Mouse (Mus musculus): ENCODE results near the gene Cdc25b. TPM values are rescaled to one million over a fixed set of nuclear protein-coding genes. Genes with fewer than 3 reads are reported as not detected.

The Cdc25b gene
- total RNA-seq, 2 experiments from 2014 or later = 25.5 to 29.1 TPM

- peak; percentile 93 for ATAC-seq (ENCODE audit: poor library complexity, severe bottlenecking)
Measured at GRCm38 (mm10) chr2:131159938-131160581, 26.7 kb upstream of the Cdc25b start, which contains the start of gene 1700037H04Rik. TSS of gene 1700037H04Rik (minus strand) at chr2:131160081.

- peak; percentile 2; the same call in 1 of the 2 replicates for ATAC-seq (ENCODE audit: poor library complexity, severe bottlenecking)
Measured at GRCm38 (mm10) chr2:131160671-131161111, 26.1 kb upstream of the Cdc25b start.

GRCm38 (mm10) chr2:131163924-131164323 is 22.8 kb upstream of the Cdc25b start:
- no peak for ATAC-seq (ENCODE audit: poor library complexity, severe bottlenecking)

DNA sequence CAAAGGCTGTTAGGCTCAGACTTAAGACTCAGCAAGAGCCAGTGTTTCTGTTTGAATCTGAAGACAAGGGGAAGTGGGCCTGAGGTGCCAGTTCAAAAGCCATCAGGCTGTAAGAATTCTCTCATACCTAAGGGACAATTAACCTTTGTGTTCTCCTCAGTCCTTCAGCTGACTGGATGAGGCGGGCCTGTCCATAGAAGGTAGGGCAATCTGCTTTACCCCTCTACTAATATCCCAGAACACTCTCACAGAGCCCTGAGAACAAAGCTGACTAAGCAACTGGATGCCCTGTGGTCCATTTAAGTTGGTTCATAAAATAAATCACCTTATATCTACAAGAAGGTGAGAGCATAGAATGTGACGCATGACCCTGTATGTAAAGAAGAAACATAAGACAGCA is 20.6 kb upstream of the Cdc25b start:
- ATAC-seq (ENCODE audit: poor library complexity, severe bottlenecking) = no peak

DNA sequence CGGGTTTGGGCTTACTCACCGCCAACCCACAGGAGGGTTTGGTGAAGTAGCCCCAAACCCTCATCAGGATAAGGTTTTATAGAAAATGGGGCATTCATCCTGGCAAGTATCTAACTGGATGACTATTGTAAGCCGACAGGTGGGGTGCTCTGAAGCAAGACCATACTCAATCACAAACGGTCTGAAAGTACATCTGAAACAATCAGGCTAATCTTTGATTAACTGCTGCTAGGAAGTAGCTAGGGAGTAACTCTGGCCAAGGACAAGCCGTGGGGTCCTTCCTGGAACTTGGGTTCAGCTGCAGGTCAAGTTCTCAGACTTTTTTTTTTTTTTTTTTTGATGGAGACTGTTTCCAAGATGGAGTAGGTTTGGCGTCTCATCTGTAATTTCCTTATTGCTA is 18.8 kb upstream of the Cdc25b start:
- ATAC-seq (ENCODE audit: poor library complexity, severe bottlenecking) = no peak

DNA sequence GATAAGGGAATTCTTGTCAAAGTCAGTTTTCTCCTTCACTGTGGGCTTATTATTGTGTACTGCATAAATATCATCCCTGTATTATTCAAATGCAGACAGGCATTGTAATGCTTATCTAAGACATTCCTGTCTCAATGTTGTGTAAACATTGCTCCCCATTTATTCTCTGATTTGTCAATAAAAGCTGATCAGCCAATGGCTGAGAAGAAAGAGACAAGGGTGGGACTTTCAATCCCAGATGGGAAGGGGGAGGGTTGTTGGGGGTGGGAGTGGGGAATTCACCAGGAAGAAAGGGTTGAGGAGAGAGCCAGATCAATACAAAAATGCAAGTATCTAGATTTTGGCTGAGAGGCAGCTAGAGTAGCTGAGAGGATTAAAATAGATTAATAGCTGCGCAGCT is 17.8 kb upstream of the Cdc25b start:
- ATAC-seq (ENCODE audit: poor library complexity, severe bottlenecking) = no peak

DNA sequence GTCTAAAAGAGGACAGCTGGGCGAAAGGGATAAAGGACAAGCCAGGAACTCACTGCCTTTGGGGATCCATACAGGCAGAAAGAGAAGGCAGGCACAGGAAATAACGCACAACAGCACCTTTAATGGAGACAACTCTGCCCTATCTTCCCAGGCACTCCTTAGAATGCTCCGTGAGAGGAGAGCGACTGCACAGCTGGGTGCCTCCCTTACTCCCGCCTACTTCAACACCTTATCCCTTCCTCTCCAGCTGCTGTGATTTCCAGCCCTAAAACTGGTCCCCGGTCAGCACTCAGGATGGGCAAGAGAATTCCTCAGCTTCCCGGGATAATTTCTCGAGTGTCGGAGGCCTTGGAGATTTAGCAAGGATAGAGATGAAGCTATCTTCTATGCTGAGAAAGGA is 15.8 kb upstream of the Cdc25b start:
- ATAC-seq (ENCODE audit: poor library complexity, severe bottlenecking) = no peak

DNA sequence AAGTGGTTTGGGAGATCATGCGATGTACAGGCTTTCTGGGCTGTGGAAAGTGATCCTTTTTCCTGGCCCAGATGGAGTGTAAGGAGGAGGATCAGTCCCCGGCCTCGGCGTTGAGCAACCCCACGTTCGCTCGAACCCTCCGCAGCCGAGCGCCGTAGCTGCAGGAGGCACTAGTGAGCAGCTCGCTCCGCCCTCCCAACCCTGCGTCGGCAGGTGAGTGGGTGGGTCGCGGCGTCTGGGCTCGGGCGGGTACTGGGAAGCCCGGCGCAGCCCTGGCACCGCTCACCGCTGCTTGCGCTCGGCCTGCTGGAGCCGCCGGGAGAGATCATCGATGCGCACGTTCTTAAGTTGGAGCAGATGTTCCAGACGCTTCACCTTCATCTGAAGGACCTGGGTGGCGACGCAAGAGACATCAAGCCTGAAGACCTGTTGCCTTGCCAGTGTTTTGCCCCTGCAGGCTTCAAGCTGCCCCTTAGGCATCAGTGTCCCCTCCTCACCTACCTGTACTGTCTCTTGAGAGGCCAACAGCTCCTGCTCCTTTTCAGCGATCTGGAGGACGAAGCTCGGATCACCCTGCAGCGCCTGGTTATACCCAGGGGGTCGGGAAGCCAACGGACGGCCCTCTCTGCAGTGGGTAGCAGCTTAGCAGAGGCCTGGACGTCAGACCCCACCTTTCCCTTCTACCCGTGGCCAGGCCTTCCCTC is 15.2 kb upstream of the Cdc25b start:
- no peak for ATAC-seq (ENCODE audit: poor library complexity, severe bottlenecking)

DNA sequence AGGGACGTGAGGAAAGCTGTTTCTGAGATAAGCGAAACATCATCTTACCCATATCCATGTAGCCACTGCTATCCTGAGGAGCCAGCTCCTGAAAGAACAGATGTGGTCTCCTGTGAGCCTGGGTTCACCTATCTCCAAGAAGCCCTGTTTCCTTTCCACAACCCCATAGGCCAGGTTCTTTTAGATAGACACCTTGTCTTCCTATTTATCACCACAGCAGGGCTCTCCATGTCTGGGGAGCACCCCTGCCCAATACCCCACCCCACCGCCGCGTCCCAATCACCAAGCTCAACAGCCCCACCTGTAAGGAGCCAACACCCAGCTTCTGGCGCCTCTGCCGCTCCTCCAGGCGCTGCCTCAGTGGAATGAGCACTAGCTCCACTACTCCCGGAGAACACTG is 14.4 kb upstream of the Cdc25b start:
- ATAC-seq (ENCODE audit: poor library complexity, severe bottlenecking) = no peak

DNA sequence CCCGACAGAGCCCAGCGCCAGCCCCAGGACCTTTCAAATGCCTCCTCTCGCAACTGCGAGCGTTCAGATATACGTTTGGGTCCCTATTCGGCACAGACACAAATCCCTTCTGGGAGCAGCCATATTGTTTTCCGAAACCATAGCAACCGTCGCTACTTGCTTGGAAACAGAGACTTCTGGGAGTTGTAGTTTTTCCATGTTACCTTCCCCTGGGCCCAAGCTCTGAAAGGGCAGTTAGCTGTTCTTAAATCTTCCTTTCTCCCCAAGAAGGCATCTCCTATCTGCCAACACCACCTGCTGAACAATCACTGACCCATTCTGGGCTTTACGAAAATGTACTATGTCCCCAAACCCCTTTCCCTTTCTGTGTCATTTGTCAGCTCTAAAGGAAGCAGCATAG is 12.0 kb upstream of the Cdc25b start:
- peak; percentile 74 for ATAC-seq (ENCODE audit: poor library complexity, severe bottlenecking)

DNA sequence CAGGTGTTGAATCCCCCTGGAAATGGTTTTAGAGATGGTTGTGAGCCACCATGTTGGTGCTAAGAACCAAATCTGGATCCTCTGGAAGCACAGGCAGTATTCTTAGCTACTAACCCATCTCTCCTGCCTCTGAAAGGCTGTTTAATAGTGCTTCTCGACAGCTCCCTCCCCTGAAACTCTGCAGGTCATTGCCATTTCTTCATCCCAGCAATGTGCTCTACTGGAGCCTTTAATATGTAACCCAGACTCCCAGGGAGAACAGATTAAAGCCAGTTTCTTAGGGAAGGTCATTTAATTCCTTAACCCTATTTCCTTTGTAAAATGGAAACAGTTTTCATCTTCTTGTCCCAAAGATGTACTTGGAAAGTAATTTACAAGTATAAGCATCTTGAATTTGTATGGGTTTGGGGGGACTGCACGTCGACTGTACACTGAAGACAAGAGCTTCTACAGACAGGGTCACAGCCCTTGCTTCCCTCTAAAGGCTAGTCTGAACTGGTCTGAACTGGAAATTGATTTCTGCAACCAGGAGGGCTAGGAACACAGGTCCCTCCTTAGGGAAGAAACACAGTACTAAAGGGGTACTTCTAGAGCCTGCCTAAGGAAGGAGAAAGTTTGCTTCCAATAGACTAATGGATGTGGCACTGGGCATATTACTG is 11.3 kb upstream of the Cdc25b start:
- no peak for ATAC-seq (ENCODE audit: poor library complexity, severe bottlenecking)

- no peak for ATAC-seq (ENCODE audit: poor library complexity, severe bottlenecking)
Measured at GRCm38 (mm10) chr2:131175945-131176309, 10.8 kb upstream of the Cdc25b start.

- no peak for ATAC-seq (ENCODE audit: poor library complexity, severe bottlenecking)
Measured at GRCm38 (mm10) chr2:131176491-131176890, 10.3 kb upstream of the Cdc25b start.

DNA sequence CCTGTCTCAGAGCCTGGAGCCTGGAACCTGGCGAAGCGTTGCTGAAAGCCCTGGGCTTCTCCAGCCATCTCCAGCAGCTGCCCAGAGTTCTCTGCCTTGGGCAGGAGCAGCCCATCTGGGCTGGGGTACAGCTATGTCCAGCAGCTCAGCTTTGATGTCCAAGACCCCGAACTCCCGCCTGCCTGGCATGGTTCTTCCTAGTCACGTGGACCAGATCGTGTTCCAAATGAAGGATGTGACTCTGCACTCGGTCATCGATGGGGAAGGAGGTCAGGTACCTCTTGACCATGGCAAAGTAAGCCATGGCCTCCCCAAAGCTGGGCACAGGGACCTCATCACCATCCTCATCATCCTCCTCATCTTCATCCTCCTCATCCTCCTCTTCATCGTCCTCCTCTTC is 8.8 kb upstream of the Cdc25b start:
- ATAC-seq (ENCODE audit: poor library complexity, severe bottlenecking) = no peak

DNA sequence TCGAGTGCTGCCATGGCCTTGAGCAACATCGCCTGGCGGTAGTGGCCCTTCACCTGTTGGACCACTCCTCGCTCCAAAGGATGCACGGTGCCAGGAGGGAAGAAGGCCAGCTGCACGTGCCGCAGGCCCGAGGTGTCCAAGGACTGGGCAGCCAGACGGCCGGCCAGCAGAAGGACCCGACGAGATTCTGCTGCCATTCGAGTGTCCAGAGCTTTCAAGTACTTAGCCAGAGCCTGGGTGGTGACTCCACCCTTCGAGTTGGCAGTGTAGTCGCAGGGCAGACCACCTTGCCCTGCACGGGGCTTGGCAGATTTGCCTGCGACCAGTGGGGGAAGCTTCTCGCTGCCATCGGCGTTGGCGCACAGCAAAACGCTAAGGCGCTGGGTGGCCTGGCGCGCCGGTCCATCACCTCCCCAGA is 7.9 kb upstream of the Cdc25b start:
- ATAC-seq (ENCODE audit: poor library complexity, severe bottlenecking) = no peak

DNA sequence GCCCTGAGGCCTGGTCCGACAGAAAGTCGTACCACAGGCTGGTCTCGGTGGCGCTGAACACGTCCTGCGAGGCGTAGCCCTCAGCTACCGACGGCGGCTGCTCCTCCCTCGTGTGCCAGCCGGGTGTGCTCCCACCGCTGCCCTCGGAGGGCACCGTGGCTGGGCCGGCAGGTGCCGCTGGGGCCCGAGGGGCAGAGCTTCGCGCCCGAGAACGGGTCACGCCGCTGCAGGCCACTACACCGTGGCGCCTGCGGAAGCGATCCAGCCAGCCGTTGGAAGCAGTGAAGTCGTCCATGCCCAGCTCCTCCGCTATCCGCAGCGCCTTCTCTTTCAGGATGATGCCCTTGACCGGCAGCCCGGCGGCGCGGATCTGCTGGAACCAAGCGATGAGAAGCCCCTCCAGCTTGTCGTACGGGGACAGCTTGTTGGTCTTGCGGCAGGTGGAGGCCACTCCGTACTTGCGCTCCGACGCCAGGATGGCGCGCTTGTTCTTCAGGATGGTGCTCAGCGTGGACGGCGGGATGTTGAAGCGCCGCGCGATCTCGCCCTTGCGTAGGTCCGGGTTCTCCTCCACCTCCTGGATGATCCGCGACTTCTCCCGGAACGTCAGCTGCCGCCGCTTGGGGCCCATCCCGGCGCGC is 7.4 kb upstream of the Cdc25b start:
- peak; percentile 41 for ATAC-seq (ENCODE audit: poor library complexity, severe bottlenecking)

DNA sequence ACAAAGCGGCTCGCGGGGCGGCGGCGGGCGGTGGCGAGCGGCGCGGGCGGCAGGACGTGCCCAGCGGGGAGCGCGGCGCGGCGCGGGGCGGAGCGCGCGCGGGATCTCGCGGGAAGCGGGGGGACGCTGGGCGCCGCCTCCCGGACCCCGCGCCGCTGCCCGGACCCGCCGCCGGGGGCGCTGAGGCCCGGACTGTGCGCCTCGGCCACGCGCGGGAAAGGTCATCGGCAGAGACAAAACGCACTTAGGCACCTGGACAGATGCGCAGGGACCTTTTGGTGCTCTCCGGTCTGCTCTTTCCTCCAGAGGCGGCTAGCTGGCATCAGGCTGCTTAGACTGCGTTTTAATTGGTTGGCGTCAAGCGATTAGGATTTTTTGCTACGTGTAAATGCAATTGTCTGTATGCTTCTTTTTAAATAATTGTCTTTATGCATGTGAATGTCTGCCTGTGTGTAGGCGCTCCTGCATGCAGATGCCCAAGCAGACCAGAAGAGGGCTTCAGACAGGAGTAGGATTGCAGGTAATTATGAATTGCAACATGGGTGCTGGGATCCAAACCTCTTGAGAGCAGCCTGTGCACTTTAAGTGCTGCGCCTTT is 6.7 kb upstream of the Cdc25b start, which contains the start of gene Cenpb:
Gene Cenpb (minus strand): TSS at position 78 of the 598 bp plus-strand sequence.
- ATAC-seq (ENCODE audit: poor library complexity, severe bottlenecking) = peak; percentile 84

DNA sequence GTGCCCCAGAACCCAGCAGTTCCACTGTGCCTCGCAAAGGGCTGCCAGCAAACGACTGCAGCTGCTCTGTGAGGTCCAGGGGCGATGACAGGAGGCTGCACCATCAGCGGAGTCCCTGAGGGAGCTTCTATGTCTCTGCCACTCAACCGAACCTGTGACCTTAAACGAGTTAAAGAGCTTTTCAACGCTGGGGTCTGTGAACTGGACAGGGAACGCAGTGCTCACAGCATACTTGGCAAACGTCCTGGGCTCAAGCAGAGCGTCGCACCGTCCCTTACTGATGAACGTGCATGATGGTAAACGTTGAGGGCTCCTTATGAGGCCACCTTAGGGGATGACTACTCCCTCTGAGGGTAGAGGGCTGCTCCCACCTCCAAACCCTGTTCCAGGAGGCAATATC is 406 bp upstream of the Cdc25b start:
- ATAC-seq (ENCODE audit: poor library complexity, severe bottlenecking) = no peak

GRCm38 (mm10) chr2:131187602-131187922 is 813 bp downstream of the Cdc25b start:
- ATAC-seq (ENCODE audit: poor library complexity, severe bottlenecking) = no peak

DNA sequence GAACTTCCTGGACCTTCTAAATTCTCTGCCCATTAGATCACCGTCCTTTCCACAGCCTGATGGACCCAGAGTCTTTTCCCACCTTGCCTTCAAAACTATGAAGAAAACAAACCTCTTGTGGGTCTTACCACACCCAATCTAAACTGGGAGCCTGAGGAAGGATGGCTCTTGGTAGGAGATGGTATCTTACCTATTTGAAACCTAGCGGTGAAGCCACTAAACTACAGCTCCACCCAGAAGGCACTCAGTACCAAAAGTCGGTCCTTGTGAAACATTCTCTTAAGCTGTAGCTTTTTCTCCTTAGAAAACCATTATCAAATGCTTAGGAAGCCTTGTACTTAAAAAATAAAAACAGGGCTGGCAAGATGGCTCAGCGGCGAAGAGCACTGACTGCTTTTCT is 1.6 kb downstream of the Cdc25b start:
- no peak for ATAC-seq (ENCODE audit: poor library complexity, severe bottlenecking)
